Mouse (Mus musculus) CH12.LX (cell line): ENCODE data around the gene Samd14. TPM values are rescaled to one million over a fixed set of nuclear protein-coding genes. Genes with fewer than 3 reads are reported as not detected.
A peak's percentile ranks its signal among the peaks of the same experiment; 100 is the strongest.

Experiments
- DNase-seq: peaks from one replicate; pipeline ENCODE4 v3.0.0-alpha.2; 2013; ENCODE audit errors: extremely low read depth
- H3K27ac ChIP-seq: 2 replicates; pipeline ENCODE4 v1.5.1; 2012; ENCODE audit warnings: low read depth, mild to moderate bottlenecking, control low read depth, moderate library complexity; ENCODE audit not compliant: insufficient read depth
- H3K27me3 ChIP-seq: replicated peaks from 2 replicates; pipeline ENCODE3; 2012; ENCODE audit warnings: inconsistent platforms
- H3K36me3 ChIP-seq, 2 experiments: replicated peaks in 1 of 2; 2 replicates each; pipeline versions ENCODE3 to v1.6.1; 2012; ENCODE audit warnings: inconsistent platforms in 1 of 2, low read length in 1 of 2, mild to moderate bottlenecking in 1 of 2, mixed read lengths in 1 of 2, moderate library complexity in 1 of 2; ENCODE audit not compliant: control insufficient read depth in 1 of 2, insufficient read depth in 1 of 2
- H3K4me1 ChIP-seq, 2 experiments: 2 replicates each; pipeline ENCODE4 v1.6.1; 2012; ENCODE audit warnings: inconsistent platforms in 1 of 2, moderate library complexity in 1 of 2; ENCODE audit not compliant: insufficient read depth in 2 of 2, control insufficient read depth in 1 of 2
- H3K4me2 ChIP-seq: 2 replicates; pipeline ENCODE4 v1.6.1; 2012; ENCODE audit warnings: low read depth, mild to moderate bottlenecking, control low read depth; ENCODE audit not compliant: poor library complexity, insufficient read depth, severe bottlenecking
- H3K4me3 ChIP-seq, 3 experiments: fragments of 150-350 bp in 1 of 3; sonication (generic) in 1 of 3; replicated peaks in 1 of 3; 2 replicates each; pipeline versions ENCODE3 to v1.5.1; 2011 to 2012; ENCODE audit warnings: low read depth in 2 of 3, low read length in 2 of 3, mild to moderate bottlenecking in 2 of 3, moderate library complexity in 2 of 3, control low read depth in 1 of 3, improper control_type of control experiment in 1 of 3, inconsistent platforms in 1 of 3, mixed read lengths in 1 of 3; ENCODE audit not compliant: poor library complexity in 1 of 3
- H3K79me2 ChIP-seq: replicated peaks from 2 replicates; pipeline ENCODE4 v1.6.1; 2012; ENCODE audit warnings: mild to moderate bottlenecking, moderate library complexity; ENCODE audit not compliant: control insufficient read depth, poor library complexity, insufficient read depth, severe bottlenecking; ENCODE audit errors: extremely low read depth
- H3K9ac ChIP-seq: 2 replicates; pipeline ENCODE4 v1.6.1; 2012; ENCODE audit warnings: low read depth, mild to moderate bottlenecking, control low read depth, moderate library complexity; ENCODE audit not compliant: insufficient read depth
- H3K9me3 ChIP-seq: replicated peaks from 2 replicates; pipeline ENCODE3; 2012; ENCODE audit warnings: low read length, inconsistent platforms, mixed read lengths
- BHLHE40 ChIP-seq: IDR thresholded peaks from 2 replicates; pipeline ENCODE4 v1.6.1; 2011; ENCODE audit warnings: mild to moderate bottlenecking, low read depth, low read length, improper control_type of control experiment
- CHD2 ChIP-seq: IDR thresholded peaks from 2 replicates; pipeline ENCODE4 v1.6.1; 2011; ENCODE audit warnings: low read length, improper control_type of control experiment
- EP300 ChIP-seq: IDR thresholded peaks from 2 replicates; pipeline ENCODE4 v1.6.1; 2011; ENCODE audit warnings: low read length, improper control_type of control experiment
- ETS1 ChIP-seq: conservative IDR thresholded peaks from 2 replicates; pipeline ENCODE4 v1.6.1; 2012; ENCODE audit warnings: low read depth, mild to moderate bottlenecking, inconsistent platforms, low read length, improper control_type of control experiment, moderate library complexity
- GABPA ChIP-seq: IDR thresholded peaks from 2 replicates; pipeline ENCODE4 v1.6.1; 2012; ENCODE audit warnings: low read depth, low read length, improper control_type of control experiment, inconsistent platforms; ENCODE audit not compliant: insufficient replicate concordance
- HCFC1 ChIP-seq: IDR thresholded peaks from 2 replicates; pipeline ENCODE4 v1.6.1; 2012; ENCODE audit warnings: low read depth, mild to moderate bottlenecking, inconsistent platforms, low read length, improper control_type of control experiment
- IRF4 ChIP-seq: IDR thresholded peaks from 2 replicates; pipeline ENCODE4 v1.6.1; 2014; ENCODE audit warnings: low read depth, mild to moderate bottlenecking, inconsistent platforms, low read length, improper control_type of control experiment
- JUN ChIP-seq: IDR thresholded peaks from 2 replicates; pipeline ENCODE4 v1.6.1; 2011; ENCODE audit warnings: low read depth, mild to moderate bottlenecking, low read length, improper control_type of control experiment, moderate library complexity; ENCODE audit not compliant: insufficient read depth
- JUND ChIP-seq: conservative IDR thresholded peaks from 2 replicates; pipeline ENCODE4 v1.6.1; 2011; ENCODE audit warnings: low read depth, low read length, improper control_type of control experiment
- KAT2A ChIP-seq: IDR thresholded peaks from 2 replicates; pipeline ENCODE4 v1.6.1; 2012; ENCODE audit warnings: low read length, improper control_type of control experiment, inconsistent platforms; ENCODE audit not compliant: insufficient replicate concordance
- MAFK ChIP-seq: IDR thresholded peaks from 2 replicates; pipeline ENCODE4 v1.6.1; 2011; ENCODE audit warnings: low read length, improper control_type of control experiment; ENCODE audit not compliant: insufficient replicate concordance
- MAX ChIP-seq: IDR thresholded peaks from 2 replicates; pipeline ENCODE4 v1.6.1; 2011; ENCODE audit warnings: low read length, improper control_type of control experiment
- MEF2A ChIP-seq: IDR thresholded peaks from 2 replicates; pipeline ENCODE4 v1.6.1; 2014; ENCODE audit warnings: low read depth, mild to moderate bottlenecking, inconsistent platforms, low read length, improper control_type of control experiment, borderline replicate concordance
- MYC ChIP-seq: IDR thresholded peaks from 2 replicates; pipeline ENCODE4 v1.6.1; 2011; ENCODE audit warnings: low read depth, mild to moderate bottlenecking, improper control_type of control experiment, low read length
- NELFE ChIP-seq: IDR thresholded peaks from 2 replicates; pipeline ENCODE4 v1.6.1; 2011; ENCODE audit warnings: low read depth, low read length, improper control_type of control experiment
- PAX5 ChIP-seq: IDR thresholded peaks from 2 replicates; pipeline ENCODE4 v1.6.1; 2012; ENCODE audit warnings: low read length, inconsistent platforms, mixed read lengths
- POLR2A ChIP-seq: IDR thresholded peaks from 2 replicates; pipeline ENCODE4 v1.6.1; 2011; ENCODE audit warnings: low read depth, mild to moderate bottlenecking, improper control_type of control experiment, low read length
- TBP ChIP-seq: conservative IDR thresholded peaks from 2 replicates; pipeline ENCODE4 v1.6.1; 2011; ENCODE audit warnings: low read depth, low read length, improper control_type of control experiment
- TCF12 ChIP-seq: IDR thresholded peaks from 2 replicates; pipeline ENCODE4 v1.6.1; 2014; ENCODE audit warnings: low read depth, mild to moderate bottlenecking, inconsistent platforms, low read length, improper control_type of control experiment
- ZKSCAN1 ChIP-seq: IDR thresholded peaks from 2 replicates; pipeline ENCODE4 v1.6.1; 2012; ENCODE audit warnings: low read depth, inconsistent platforms, low read length, improper control_type of control experiment, borderline replicate concordance
- ZMIZ1 ChIP-seq: IDR thresholded peaks from 2 replicates; pipeline ENCODE4 v1.6.1; 2012; ENCODE audit warnings: low read depth, mild to moderate bottlenecking, inconsistent platforms, low read length, improper control_type of control experiment
- ZNF384 ChIP-seq: IDR thresholded peaks from 2 replicates; pipeline ENCODE4 v1.6.1; 2012; ENCODE audit warnings: low read depth, low read length, improper control_type of control experiment, inconsistent platforms
- dilution Hi-C: fragments of 300-500 bp; cut with MboI; formaldehyde crosslinking; loops from 2 replicates; pipeline ENCODE4 v1.14.3; 2020; ENCODE audit warnings: low sequenced_read_pairs; ENCODE audit not compliant: extremely low pct_unique_long_range_greater_than_20kb, extremely low pct_ligation_motif_present
- in situ Hi-C: fragments of 300-500 bp; cut with MboI; formaldehyde crosslinking; loops from 3 replicates; pipeline ENCODE4 v1.14.3; 2019; ENCODE audit warnings: low sequenced_read_pairs, low pct_ligation_motif_present, low pct_unique_long_range_greater_than_20kb, mixed read lengths
- polyA plus RNA-seq: library from polyadenylated mRNA; unstranded; fragments of >175 nt; gene quantifications from 2 replicates; pipeline ENCODE4 v1.2.1, GENCODE M21; 2012; ENCODE audit warnings: low read depth; ENCODE audit not compliant: insufficient read length
- total RNA-seq, 2 experiments: library from RNA; depleted of rRNA; stranded (reverse); fragments of 300-350 nt in 1 of 2; fragments of >200 nt in 1 of 2; gene quantifications; 2 replicates each; pipeline ENCODE4 v1.2.3; 2012 to 2014

Samd14 gene
- total and polyA plus RNA-seq, 3 experiments, result 0.17 TPM; not detected in 2

DNA sequence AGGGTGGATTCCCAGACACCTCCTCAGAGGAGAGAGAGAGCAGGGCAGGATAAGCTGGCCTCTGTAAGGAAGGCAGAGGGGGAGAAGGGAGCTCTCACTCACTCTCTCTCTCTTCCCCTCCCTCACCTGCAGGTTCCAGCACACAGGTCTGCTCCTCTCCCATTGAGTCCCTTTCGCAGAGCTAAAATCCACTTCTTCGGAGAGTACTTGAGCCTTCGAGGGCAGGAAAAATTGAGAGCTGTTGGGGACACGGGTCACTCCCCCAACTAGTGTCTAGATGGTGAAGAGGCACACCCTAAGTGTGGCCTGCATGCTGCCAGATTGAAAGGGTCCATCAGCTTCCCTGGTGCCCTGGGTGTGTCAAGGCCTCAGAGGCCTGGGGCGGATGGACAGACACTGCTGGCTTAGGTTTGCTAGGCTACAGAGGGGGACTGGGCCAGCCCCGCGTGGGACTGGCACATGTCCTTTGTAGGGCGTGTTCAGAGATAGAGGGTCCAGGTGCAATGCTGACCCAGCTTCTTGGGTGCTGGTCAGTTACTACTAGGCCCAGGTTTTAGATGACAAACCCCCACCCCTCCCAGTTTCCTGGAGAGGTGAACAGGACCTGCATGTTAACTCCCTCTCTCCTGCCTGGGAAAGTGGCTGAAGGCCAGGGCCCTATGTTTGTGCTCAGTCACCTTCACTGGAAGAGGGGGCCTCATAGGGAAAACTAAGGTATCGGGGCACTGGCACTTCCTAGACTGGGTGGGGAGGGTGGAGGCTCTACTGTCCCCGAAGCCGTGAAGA is 15.7 kb downstream of the Samd14 start:
- Histone ChIP-seq H3K27ac (no peak overlapping the region), H3K4me1 (peaks cover 19 to 47% of the 10 kb centered on the region in 2 experiments), H3K9me3 (peaks cover 12% of the 10 kb centered on the region), H3K79me2 (no peaks in the 10 kb centered on the region), H3K4me2 (no peak overlapping the region), H3K4me3 (no peak overlapping the region), H3K27me3 (peaks cover 76% of the 10 kb centered on the region), H3K9ac (no peak overlapping the region), H3K36me3 (no peaks in the 10 kb centered on the region)
- no peak for DNase-seq
- no peak for TF ChIP-seq EP300
- TF ChIP-seq JUN, result no peak
- TF ChIP-seq HCFC1, result no peak
- no peak for TF ChIP-seq TBP
- TF ChIP-seq IRF4, result no peak
- TF ChIP-seq MYC, result no peak
- no peak for TF ChIP-seq ZNF384
- no peak for TF ChIP-seq ZMIZ1
- TF ChIP-seq PAX5, result no peak
- TF ChIP-seq NELFE, result no peak
- TF ChIP-seq ZKSCAN1, result no peak
- no peak for TF ChIP-seq TCF12
- TF ChIP-seq ETS1, result no peak
- no peak for TF ChIP-seq GABPA
- in situ Hi-C loops (no loop called here), dilution Hi-C loops (no loop called here)

DNA sequence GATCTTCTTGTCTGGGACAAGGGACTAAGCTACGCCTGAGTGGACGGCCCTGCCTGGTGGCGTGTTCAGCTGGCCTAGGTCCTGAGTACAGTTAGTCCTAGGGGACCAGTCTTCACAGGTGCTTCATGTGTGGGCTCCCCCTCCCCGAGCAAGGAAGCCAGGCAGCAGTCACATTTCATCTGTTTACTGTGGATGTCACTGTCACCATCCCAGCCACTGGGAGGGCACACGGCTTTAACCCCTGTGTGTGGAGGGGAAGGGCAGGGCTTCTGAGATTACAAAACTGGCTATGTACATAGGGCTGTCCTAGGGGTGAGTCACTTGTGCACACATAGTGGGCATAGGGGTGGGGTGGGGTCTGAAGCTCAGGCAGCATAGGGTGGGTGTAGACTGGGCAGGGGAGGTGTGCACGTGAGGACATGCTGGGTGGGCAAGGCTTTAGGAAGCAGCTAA is 16.4 kb downstream of the Samd14 start:
- Histone ChIP-seq H3K9me3 (peaks cover 12% of the 10 kb centered on the region), H3K4me1 (peaks cover 19 to 47% of the 10 kb centered on the region in 2 experiments), H3K27me3 (peaks cover 69% of the 10 kb centered on the region), H3K79me2 (no peaks in the 10 kb centered on the region), H3K4me3 (no peak overlapping the region), H3K36me3 (no peaks in the 10 kb centered on the region), H3K27ac (no peak overlapping the region), H3K9ac (no peak overlapping the region), H3K4me2 (no peak overlapping the region)
- peak; percentile 71; the same call in 1 of the 2 replicates for TF ChIP-seq TCF12
- TF ChIP-seq EP300, result peak; percentile 35; the same call in 1 of the 2 replicates
- 0 out of 2 replicates have a peak, but pooled peaks have one; percentile 37 for TF ChIP-seq KAT2A
- 0 out of 2 replicates have a peak, but pooled peaks have one; percentile 12 for TF ChIP-seq MAX
- TF ChIP-seq MEF2A, result peak; percentile 42
- TF ChIP-seq JUND, result no peak
- TF ChIP-seq CHD2, result no peak
- peak; percentile 82 for TF ChIP-seq ETS1
- no peak for TF ChIP-seq MAFK
- TF ChIP-seq BHLHE40, result peak; percentile 86
- TF ChIP-seq ZMIZ1, result peak; percentile 46; the same call in 1 of the 2 replicates
- TF ChIP-seq POLR2A, result no peak
- peak; percentile 43 for DNase-seq
- in situ Hi-C loops, result no loop called here
- dilution Hi-C loops, result no loop called here
